Mouse (Mus musculus): ENCODE data around the gene Hmgn1. TPM values are rescaled to one million over a fixed set of nuclear protein-coding genes. Genes with fewer than 3 reads are reported as not detected.

The Hmgn1 gene
- total and polyA plus RNA-seq, 3 experiments: 243 to 745 (median 394) TPM

DNA sequence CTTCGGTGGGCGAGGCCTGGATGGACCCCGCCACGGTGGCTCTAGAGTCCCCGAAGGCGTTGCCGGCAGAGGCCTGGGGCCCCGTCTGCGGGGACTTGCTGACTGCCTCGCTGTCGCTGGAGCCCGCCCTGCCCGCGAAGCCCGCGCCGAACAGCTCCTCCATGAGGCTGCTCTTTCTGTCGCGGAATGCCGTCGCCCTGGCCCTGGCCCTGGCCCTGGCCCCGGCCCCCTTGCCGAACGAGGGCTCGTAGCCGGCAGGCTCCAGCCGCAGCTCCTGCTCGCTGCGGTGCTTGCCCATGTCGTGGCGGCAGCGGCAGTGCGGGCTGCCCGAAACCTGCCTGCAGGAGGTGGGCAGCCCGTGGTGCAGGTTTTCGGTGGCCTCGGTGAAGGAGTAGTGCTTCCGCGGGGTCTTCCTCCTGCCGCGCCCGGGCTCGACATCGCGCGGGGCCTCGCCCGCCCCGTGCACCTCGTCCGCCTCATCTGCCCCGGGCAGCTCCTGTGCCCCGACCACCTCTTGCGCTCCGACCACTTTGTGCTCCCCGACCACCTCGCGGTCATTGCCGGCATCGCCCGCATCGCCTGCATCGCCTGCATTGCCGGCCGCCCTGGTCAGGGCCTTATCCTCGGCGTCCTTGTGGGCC, 31.7 kb upstream of the Hmgn1 start:
- Histone ChIP-seq H3K79me2 (replicated peaks; ENCODE audit: control insufficient read depth, extremely low read depth, insufficient read depth, poor library complexity, severe bottlenecking) (no peaks in the 10 kb centered on the region), H3K27me3 (replicated peaks) (no peaks in the 10 kb centered on the region), H3K4me3 (replicated peaks in 1 of 3; ENCODE audit: low read depth in 2 of 3, low read length in 2 of 3, poor library complexity in 1 of 3) (no peak overlapping the region), H3K27ac (ENCODE audit: insufficient read depth, low read depth) (no peak overlapping the region), H3K9ac (ENCODE audit: insufficient read depth, low read depth) (no peak overlapping the region), H3K4me2 (ENCODE audit: insufficient read depth, low read depth, poor library complexity, severe bottlenecking) (no peak overlapping the region), H3K9me3 (replicated peaks; ENCODE audit: low read length) (no peaks in the 10 kb centered on the region), H3K4me1 (ENCODE audit: control insufficient read depth in 1 of 2, insufficient read depth in 2 of 2) (no peaks in the 10 kb centered on the region), H3K36me3 (replicated peaks in 1 of 2; ENCODE audit: control insufficient read depth in 1 of 2, insufficient read depth in 1 of 2, low read length in 1 of 2) (peaks cover 19 to 68% of the 10 kb centered on the region in 2 experiments)
- DNase-seq (ENCODE audit: extremely low read depth): no peak
- dilution Hi-C loops (cut with MboI; ENCODE audit: extremely low pct_ligation_motif_present, extremely low pct_unique_long_range_greater_than_20kb, low sequenced_read_pairs) (no loop called here), in situ Hi-C loops (cut with MboI; ENCODE audit: low pct_ligation_motif_present, low pct_unique_long_range_greater_than_20kb, low sequenced_read_pairs) (loop anchor here (10.0 kb wide), 1 partner anchor 124 kb away; no protein-coding TSS in a partner anchor)
- TF ChIP-seq UBTF (IDR thresholded peaks at IDR 0.05; ENCODE audit: low read depth, low read length): no peak
- no peak for TF ChIP-seq ZKSCAN1 (IDR thresholded peaks at IDR 0.05; ENCODE audit: borderline replicate concordance, low read depth, low read length)
- no peak for TF ChIP-seq RCOR1 (conservative IDR thresholded peaks at IDR 0.05; ENCODE audit: low read depth, low read length)
- no peak for TF ChIP-seq MAZ (IDR thresholded peaks at IDR 0.05; ENCODE audit: low read depth, low read length)
- TF ChIP-seq USF2 (conservative IDR thresholded peaks at IDR 0.05; ENCODE audit: low read depth, low read length): no peak
- no peak for TF ChIP-seq CHD1 (IDR thresholded peaks at IDR 0.05; ENCODE audit: low read depth, low read length)
- TF ChIP-seq E2F4 (IDR thresholded peaks at IDR 0.05; ENCODE audit: insufficient replicate concordance, low read depth, low read length): no peak
- no peak for TF ChIP-seq JUN (IDR thresholded peaks at IDR 0.05; ENCODE audit: insufficient read depth, low read depth, low read length)
- no peak for TF ChIP-seq HCFC1 (IDR thresholded peaks at IDR 0.05; ENCODE audit: low read depth, low read length)
- no peak for TF ChIP-seq ETS1 (conservative IDR thresholded peaks at IDR 0.05; ENCODE audit: low read depth, low read length)

DNA sequence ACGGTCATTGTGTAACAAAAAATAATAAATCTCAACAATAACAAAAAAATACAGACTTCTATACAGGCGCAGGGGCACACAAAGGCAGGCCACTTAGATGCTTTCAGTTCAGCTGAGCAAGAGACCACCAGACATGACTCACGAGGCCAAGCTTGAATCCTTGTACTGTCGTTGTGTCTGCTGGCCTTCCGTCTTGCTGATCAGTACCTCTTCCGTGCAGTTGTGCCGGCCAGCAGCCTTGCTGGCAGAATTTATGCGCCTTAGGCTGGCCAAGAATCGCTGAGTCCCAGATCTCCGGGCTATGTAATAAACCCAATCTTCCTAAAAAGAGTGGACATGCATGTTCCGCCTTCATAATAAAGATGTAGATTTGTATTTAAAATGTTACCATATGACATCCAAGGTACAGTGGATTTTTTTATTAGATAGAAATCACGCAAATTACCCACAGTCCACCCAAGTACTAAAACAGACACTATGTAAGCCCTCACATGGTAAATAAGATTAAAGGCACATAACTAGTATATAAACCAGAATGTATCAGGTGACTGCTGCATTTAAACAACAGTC, 31.1 kb upstream of the Hmgn1 start:
- no peaks in the 10 kb centered on the region for H3K79me2 ChIP-seq (replicated peaks; ENCODE audit: control insufficient read depth, extremely low read depth, insufficient read depth, poor library complexity, severe bottlenecking)
- H3K9ac ChIP-seq (ENCODE audit: insufficient read depth, low read depth): no peak overlapping the region
- no peak overlapping the region for H3K4me3 ChIP-seq (replicated peaks in 1 of 3; ENCODE audit: low read depth in 2 of 3, low read length in 2 of 3, poor library complexity in 1 of 3)
- dilution Hi-C loops (cut with MboI; ENCODE audit: extremely low pct_ligation_motif_present, extremely low pct_unique_long_range_greater_than_20kb, low sequenced_read_pairs): no loop called here
- no peaks in the 10 kb centered on the region for H3K9me3 ChIP-seq (replicated peaks; ENCODE audit: low read length)
- in situ Hi-C loops (cut with MboI; ENCODE audit: low pct_ligation_motif_present, low pct_unique_long_range_greater_than_20kb, low sequenced_read_pairs): loop anchor here (10.0 kb wide), 1 partner anchor 124 kb away; no protein-coding TSS in a partner anchor
- no peak overlapping the region for H3K27ac ChIP-seq (ENCODE audit: insufficient read depth, low read depth)
- no peaks in the 10 kb centered on the region for H3K4me1 ChIP-seq (ENCODE audit: control insufficient read depth in 1 of 2, insufficient read depth in 2 of 2)
- no peaks in the 10 kb centered on the region for H3K27me3 ChIP-seq (replicated peaks)
- no peak for DNase-seq (ENCODE audit: extremely low read depth)
- TF ChIP-seq ETS1 (conservative IDR thresholded peaks at IDR 0.05; ENCODE audit: low read depth, low read length) (no peak), ZMIZ1 (IDR thresholded peaks at IDR 0.05; ENCODE audit: low read depth, low read length) (no peak), EP300 (IDR thresholded peaks at IDR 0.05; ENCODE audit: low read length) (no peak), MAFK (IDR thresholded peaks at IDR 0.05; ENCODE audit: insufficient replicate concordance, low read length) (no peak), TBP (conservative IDR thresholded peaks at IDR 0.05; ENCODE audit: low read depth, low read length) (no peak), MAZ (IDR thresholded peaks at IDR 0.05; ENCODE audit: low read depth, low read length) (no peak), POLR2AphosphoS2 (IDR thresholded peaks at IDR 0.05; ENCODE audit: low read depth, low read length) (no peak), CHD1 (IDR thresholded peaks at IDR 0.05; ENCODE audit: low read depth, low read length) (no peak), CTCF (conservative IDR thresholded peaks at IDR 0.05 in 1 of 2, IDR thresholded peaks at IDR 0.05 in 1 of 2; ENCODE audit: low read depth in 2 of 2, low read length in 2 of 2) (no peak), NELFE (IDR thresholded peaks at IDR 0.05; ENCODE audit: low read depth, low read length) (no peak), USF2 (conservative IDR thresholded peaks at IDR 0.05; ENCODE audit: low read depth, low read length) (no peak)
- peaks cover 22 to 74% of the 10 kb centered on the region in 2 experiments for H3K36me3 ChIP-seq (replicated peaks in 1 of 2; ENCODE audit: control insufficient read depth in 1 of 2, insufficient read depth in 1 of 2, low read length in 1 of 2)
- no peak overlapping the region for H3K4me2 ChIP-seq (ENCODE audit: insufficient read depth, low read depth, poor library complexity, severe bottlenecking)

All from CH12.LX (cell line).